Mouse (Mus musculus) embryo, embryonic 10.5 days (tissue): Measurements from ENCODE around the gene Dnah6.

Experiments used
- DNase-seq: peaks from one replicate; pipeline ENCODE4 v3.0.0-alpha.2; 2015; ENCODE audit warnings: low spot score

Dnah6 gene

GRCm38 (mm10) chr6:73221189-73221957 is at the start of gene Dnah6:
Dnah6 (minus strand) TSS chr6:73221651.
- DNase-seq = peak; percentile 94

DNA sequence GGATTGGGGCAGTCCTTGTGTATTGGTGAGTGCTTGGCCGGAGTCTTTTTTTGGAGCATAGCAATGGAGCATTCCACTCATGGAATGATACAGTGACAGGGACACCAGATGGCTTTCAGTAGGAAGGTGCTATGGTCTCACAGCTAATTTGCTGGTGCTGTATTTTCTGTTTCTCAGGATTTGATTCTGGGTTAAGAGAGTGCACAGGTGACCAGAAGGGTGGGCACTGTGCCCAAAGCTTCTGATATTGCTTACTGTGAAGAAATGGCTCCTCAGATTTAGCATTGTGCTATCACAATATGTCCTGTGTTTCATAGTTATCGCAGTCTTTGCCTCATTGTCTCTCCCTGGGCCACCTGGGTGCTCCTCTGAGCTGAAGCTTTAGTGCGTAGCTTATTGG is 47.9 kb upstream of the Dnah6 start:
- DNase-seq = no peak

- no peak for DNase-seq
These were observed 46.4 kb upstream of the Dnah6 start for GRCm38 (mm10) chr6:73267738-73268311.

DNA sequence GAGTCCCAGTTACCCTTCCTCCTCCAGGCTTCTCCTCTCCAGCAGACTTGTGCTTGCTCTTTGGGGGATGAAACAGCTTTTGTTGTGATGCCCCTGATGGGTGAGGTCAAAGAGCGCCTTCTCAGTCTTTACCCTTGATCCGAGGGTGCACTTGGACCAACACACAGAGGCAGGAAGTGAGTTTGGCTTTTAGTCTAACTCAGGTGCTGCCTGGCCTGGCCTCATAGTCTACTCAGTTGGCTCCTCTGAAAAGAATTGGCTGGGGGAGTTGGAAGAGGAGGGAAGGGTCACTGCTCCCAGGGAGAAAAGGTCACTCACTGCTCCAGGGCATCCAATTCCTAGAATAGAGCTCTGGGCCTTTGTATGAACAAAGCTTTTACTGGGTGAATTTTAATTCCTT is 43.4 kb upstream of the Dnah6 start:
- peak; percentile 28 for DNase-seq

DNA sequence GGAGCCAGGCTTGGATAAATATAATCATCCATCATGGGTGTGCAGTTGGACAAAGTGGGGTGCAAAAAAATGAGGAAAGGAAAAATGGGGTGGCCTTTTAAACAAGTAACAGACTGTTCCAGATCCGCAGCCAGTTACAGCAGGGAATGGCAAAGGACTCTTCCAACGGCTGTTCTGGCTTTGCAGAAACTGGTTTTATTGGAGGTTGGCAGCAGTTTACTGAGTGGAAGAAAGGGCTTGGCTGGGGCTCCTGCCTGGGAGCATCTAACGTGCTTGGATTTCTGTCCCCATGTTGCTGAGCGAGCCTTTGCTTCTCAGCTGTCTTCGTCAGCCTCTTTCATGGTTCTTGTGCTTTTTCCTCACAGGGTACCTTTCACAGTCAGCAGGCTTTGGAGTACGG is 38.7 kb upstream of the Dnah6 start:
- no peak for DNase-seq

DNA sequence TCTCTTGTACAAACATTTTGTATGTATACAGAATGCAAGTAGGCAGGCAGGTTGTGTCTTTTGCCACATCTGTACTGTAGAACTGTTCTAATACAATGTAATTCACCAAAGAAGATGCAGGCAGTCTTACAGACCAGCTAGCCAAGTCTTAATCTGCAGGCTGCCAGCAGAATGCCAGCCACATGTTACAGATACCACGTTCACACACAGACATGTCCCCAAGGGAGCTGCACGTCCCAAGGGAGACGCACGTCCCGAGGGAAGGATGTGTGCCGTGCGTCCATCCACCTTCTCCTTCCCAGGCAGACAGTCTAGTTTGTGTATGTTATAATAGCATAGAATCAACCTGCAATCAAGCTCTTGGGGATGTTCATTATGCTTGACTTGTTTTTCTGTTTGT is 35.6 kb upstream of the Dnah6 start:
- no peak for DNase-seq

- no peak for DNase-seq
These were observed 33.1 kb upstream of the Dnah6 start for GRCm38 (mm10) chr6:73254307-73255228.

DNA sequence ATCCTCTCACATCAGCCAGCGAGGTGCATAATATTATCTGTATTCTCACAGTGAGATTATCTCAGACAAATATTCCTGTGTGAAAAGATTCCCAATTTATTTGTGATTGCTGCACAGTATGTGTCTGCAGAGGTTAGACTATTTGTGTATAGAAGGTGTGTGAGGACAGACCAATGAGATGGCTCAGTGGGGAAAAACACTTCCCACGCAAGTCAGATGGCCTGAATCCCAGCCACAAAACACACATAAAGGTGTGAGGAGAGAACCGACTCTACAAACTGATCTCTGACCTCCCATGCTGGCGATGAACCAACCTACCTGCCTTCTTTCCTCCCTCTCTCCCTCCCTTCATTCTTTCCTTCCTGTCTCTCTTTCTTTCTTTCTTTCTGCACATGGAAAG is 32.1 kb upstream of the Dnah6 start:
- DNase-seq = no peak

DNA sequence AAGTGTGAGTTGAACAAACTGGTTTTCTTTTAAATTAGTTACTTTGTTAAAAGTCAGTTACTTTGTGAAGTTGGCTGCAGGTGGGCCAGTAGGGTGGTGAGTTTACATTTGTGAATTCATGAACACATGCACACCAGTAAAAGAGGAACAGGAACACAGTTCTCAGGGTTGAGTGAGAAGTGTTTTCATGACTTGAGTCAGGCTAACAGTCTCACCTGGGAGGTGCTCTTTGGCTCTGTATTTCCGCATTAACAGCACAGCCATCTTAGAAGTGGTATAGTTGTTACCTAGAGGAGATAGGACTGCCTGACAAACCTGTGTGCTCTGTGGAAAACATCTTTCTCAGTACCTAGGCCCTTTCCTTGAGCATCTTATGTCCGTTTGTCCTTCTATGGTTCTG is 31.6 kb upstream of the Dnah6 start:
- DNase-seq = no peak

GRCm38 (mm10) chr6:73252396-73252795 is 30.9 kb upstream of the Dnah6 start:
- DNase-seq = no peak

GRCm38 (mm10) chr6:73251336-73251735 is 29.9 kb upstream of the Dnah6 start:
- no peak for DNase-seq

DNA sequence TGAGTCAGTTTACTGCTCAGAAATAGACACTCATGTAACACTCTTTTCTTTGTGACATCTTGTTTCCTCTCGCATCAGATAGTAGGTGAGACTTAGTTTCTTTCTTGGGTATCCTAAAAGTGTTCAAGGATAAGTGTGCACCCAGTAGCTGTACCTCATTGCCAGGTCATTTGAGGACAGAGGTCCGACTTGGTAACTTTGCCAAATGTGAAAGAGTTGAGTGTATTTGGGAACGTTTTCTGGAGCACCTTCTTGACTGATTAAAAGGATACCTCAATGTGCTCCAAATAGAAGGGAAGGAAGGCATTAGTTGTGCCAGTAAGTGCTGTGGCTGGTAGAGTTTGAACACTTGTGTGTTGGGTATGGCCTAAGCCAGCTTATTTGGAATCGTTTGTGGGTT is 28.4 kb upstream of the Dnah6 start:
- DNase-seq = no peak

GRCm38 (mm10) chr6:73249049-73249422 is 27.6 kb upstream of the Dnah6 start:
- peak; percentile 39 for DNase-seq

DNA sequence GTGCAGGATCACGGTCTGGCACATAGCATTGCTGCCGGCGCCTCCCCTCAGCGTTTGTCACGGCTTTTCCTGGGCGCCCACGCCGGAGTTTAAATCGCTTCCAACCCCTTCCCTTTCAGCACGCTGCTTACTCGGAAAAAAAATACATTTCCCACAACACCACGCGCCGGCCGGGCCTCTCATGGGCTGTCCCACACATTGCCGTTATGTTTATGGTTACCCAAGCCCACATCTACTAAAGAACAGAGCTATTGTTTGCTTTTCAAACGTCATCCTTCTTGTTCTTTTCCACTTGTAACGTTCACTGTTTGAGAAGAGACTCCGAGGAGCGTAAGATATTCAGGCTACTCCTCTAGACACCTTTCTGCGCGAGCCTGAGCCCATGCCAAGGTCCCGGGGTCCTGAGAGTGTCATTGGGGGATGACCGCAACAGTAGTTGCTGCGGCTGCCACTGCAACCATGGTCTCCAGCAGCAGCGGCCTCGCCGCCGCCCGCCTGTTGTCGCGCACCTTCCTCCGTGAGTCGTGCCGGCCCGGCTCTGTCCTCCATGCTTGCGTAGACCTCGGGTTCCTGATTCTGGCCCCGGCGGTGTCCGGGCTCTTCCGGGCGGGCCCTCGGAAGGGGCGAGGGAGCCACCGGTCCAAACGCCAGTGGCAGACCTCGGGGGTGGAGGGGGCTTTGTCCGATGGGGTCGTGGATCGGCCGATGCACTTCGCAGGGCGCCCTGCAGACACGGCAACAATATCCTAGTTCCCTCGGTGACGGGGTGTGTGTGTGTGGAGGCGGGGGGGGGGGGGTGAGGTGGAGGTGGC is 27.0 kb upstream of the Dnah6 start, which contains the start of gene Suclg1:
Gene Suclg1 (plus strand): TSS at position 146 of the 812 bp plus-strand sequence.
- DNase-seq = peak; percentile 95

- peak; percentile 70 for DNase-seq
These were observed 26.0 kb upstream of the Dnah6 start for GRCm38 (mm10) chr6:73247452-73247851.

GRCm38 (mm10) chr6:73246821-73247220 is 25.4 kb upstream of the Dnah6 start:
- DNase-seq = no peak

DNA sequence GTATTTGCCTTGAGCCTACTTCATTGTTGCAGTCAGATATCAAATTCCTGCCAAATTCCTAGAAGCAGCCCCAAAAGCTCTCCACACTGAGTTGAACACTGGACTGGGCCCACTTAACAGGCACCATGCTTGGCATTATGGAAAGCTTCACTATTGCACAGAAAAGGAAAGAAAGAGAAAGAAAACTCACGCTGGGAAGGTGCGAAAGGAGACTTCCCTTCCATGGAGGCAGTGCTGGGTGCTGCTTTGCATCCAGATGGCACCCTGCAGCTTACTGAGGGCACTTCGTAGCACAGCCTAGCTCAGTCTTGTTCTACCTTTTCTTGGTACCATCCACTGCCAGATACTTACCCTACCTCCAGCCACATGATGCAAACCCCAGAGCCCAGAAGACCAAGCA is 14.2 kb upstream of the Dnah6 start:
- DNase-seq = no peak

- no peak for DNase-seq
These were observed 12.9 kb upstream of the Dnah6 start for GRCm38 (mm10) chr6:73234302-73234900.

DNA sequence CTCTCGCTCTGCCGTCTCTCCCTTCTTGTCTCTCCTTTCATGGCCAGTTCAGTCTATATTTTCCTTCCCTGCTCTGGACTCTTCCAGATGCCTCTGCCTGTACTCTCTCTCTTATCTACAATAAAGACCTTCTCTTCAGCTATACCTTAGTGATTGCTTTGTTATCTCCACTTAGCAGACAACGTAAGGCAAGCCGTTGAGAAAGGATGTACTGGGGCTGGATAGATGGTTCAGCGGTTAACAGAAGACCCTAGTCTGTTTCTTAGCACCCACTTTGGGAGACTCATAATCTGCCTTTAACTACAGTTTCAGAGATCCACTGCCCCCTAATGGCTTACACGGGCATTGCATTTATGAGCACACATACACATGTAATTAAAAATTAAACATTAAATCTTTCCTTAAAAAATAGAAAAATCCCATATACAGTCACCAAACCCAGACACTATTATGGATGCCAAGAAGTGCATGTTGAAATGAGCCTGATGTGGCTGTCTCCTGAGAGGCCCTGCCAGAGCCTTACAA is 11.8 kb upstream of the Dnah6 start:
- DNase-seq = peak; percentile 14

- DNase-seq = no peak
These were observed 10.7 kb upstream of the Dnah6 start for GRCm38 (mm10) chr6:73232152-73232584.

- no peak for DNase-seq
These were observed 7.4 kb upstream of the Dnah6 start for GRCm38 (mm10) chr6:73228881-73229280.
